Mouse (Mus musculus): ENCODE results near the gene Ddi2. TPM values are rescaled to one million over a fixed set of nuclear protein-coding genes. Genes with fewer than 3 reads are reported as not detected.

The Ddi2 gene
- polyA plus RNA-seq, 1 experiment, result 18.7 TPM

- DNase-seq (ENCODE audit: extremely low spot score in 1 of 2, low spot score in 1 of 2), result no peak
Observed at GRCm38 (mm10) chr4:141708971-141709370, 14.2 kb downstream of the Ddi2 start.

GRCm38 (mm10) chr4:141708005-141708404, 15.2 kb downstream of the Ddi2 start:
- no peak for DNase-seq (ENCODE audit: extremely low spot score in 1 of 2, low spot score in 1 of 2)

- DNase-seq (ENCODE audit: extremely low spot score in 1 of 2, low spot score in 1 of 2), result peak; percentile 63 to 74
Observed at GRCm38 (mm10) chr4:141705331-141705730, 17.9 kb downstream of the Ddi2 start.

GRCm38 (mm10) chr4:141704625-141705024, 18.6 kb downstream of the Ddi2 start:
- no peak for DNase-seq (ENCODE audit: extremely low spot score in 1 of 2, low spot score in 1 of 2)

- no peak for DNase-seq (ENCODE audit: extremely low spot score in 1 of 2, low spot score in 1 of 2)
Observed at GRCm38 (mm10) chr4:141694719-141695118, 28.5 kb downstream of the Ddi2 start.

GRCm38 (mm10) chr4:141688505-141688904, 34.7 kb downstream of the Ddi2 start:
- DNase-seq (ENCODE audit: extremely low spot score in 1 of 2, low spot score in 1 of 2), result no peak

DNA sequence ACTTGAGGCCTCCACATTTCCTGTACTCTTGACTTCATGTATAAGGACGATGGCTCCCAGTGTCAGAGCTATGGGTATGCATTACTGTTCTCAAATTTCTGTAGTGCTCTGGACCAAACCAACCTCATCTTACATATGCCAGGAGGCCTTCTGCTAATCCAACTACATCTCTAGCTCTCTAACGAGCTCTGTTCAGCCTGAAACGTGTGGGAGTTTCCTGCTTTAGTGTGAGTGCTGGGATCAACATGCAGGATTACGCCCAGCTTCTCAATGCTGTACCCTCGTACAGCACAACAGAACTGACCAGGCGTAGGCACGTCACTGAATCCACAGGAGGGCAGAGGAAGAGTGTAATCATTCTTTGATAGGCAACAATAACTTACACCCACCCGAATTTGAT, 36.7 kb downstream of the Ddi2 start:
- DNase-seq (ENCODE audit: extremely low spot score in 1 of 2, low spot score in 1 of 2), result peak in 1 of 2 experiments; percentile 30

- DNase-seq (ENCODE audit: extremely low spot score in 1 of 2, low spot score in 1 of 2), result no peak
Observed at GRCm38 (mm10) chr4:141686093-141686492, 37.1 kb downstream of the Ddi2 start.

DNA sequence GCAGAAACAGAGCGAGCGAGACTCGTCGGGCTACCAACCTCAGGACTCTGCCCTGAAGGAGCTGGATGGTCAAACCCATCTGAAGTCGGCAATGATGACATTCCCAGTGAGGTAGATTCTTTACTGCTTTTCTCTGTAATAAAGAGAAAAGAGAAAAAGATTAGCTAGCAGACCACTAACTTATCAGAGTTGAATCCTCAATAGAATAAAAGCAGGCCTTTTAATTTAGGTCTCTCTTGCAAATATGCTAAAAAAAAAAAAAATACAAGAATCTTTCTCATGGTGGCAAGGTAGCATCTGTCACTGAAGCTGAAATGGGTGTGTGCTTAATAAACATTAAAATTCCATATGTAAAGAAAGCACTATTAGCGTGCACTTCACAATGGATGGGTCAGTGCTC, 37.7 kb downstream of the Ddi2 start, which contains the start of gene Rsc1a1:
TSS of gene Rsc1a1 (minus strand) at position 101 of the 400 bp plus-strand sequence.
- no peak for DNase-seq (ENCODE audit: extremely low spot score in 1 of 2, low spot score in 1 of 2)

DNA sequence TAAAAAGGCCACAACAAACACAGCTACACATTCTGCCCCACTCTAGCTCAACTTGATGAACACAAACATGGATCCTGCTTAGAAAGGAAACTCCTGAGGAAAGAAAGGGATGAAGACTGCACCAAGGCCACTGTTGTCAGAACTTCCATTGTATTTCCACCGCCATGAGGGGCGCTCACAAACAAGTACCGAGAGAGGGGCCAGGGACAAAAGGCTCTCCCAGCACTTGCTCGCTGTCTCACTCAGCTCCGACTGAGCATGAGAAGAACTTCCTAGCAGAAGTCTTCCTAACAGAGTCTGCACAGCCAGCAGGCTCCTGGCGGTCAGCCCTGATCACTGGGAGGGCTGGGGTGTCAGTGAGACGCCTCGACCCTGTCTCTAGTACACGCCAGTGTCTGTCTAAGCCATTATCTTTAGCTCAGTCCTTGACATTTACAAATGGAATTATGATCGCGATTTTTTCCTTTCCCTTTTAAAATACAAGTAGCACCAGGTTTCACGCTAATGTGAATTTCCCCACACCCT, 40.5 kb downstream of the Ddi2 start:
- no peak for DNase-seq (ENCODE audit: extremely low spot score in 1 of 2, low spot score in 1 of 2)

GRCm38 (mm10) chr4:141681767-141682166, 41.5 kb downstream of the Ddi2 start:
- no peak for DNase-seq (ENCODE audit: extremely low spot score in 1 of 2, low spot score in 1 of 2)

GRCm38 (mm10) chr4:141680892-141681291, 42.3 kb downstream of the Ddi2 start:
- no peak for DNase-seq (ENCODE audit: extremely low spot score in 1 of 2, low spot score in 1 of 2)

GRCm38 (mm10) chr4:141679016-141679415, 44.2 kb downstream of the Ddi2 start:
- DNase-seq (ENCODE audit: extremely low spot score in 1 of 2, low spot score in 1 of 2), result no peak

DNA sequence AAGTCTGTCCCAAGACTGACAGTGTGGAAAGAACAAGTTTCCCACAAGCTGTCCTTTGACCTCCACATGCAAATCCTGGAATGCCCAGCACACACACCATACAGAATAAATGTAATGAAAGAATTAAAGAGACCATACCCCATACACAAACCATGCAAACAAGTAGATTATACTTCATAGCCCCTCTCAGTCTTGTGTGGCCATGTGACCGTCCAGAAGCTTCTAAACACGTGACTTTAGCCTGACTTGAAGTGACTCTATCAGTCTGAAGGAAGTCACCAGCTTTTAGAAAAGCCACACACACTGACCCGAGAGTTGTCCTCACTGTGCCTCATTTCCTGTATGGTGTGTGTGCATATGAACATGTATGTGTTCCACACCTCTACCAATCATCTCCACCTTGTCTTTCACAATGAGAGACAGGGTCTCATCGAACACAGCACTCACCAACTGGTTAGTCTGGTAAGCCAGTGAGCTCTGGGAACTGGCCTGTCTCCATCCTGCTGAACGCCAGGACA, 46.7 kb downstream of the Ddi2 start:
- no peak for DNase-seq (ENCODE audit: extremely low spot score in 1 of 2, low spot score in 1 of 2)

DNA sequence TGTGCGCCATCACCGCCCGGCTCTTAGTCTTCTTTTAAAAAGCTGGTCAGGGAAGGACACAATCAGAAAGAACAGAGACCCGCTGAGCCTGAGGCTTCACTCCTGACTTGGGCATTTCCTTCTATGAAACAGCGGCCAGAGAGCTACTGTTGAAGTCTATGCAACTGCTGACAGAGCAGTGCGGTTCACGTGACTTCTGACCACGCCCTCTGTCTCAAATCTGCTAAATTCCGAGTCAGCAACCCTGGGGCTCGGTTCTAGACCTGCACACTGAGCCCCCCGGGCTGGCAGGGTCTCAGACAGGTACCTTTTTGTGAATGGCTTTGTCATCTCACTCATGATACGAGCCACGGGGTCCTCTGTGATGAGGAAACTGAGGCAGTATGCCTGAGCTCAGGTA, 50.9 kb downstream of the Ddi2 start:
- DNase-seq (ENCODE audit: extremely low spot score in 1 of 2, low spot score in 1 of 2), result no peak

- DNase-seq (ENCODE audit: extremely low spot score in 1 of 2, low spot score in 1 of 2), result no peak
Observed at GRCm38 (mm10) chr4:141671389-141671788, 51.8 kb downstream of the Ddi2 start.

DNA sequence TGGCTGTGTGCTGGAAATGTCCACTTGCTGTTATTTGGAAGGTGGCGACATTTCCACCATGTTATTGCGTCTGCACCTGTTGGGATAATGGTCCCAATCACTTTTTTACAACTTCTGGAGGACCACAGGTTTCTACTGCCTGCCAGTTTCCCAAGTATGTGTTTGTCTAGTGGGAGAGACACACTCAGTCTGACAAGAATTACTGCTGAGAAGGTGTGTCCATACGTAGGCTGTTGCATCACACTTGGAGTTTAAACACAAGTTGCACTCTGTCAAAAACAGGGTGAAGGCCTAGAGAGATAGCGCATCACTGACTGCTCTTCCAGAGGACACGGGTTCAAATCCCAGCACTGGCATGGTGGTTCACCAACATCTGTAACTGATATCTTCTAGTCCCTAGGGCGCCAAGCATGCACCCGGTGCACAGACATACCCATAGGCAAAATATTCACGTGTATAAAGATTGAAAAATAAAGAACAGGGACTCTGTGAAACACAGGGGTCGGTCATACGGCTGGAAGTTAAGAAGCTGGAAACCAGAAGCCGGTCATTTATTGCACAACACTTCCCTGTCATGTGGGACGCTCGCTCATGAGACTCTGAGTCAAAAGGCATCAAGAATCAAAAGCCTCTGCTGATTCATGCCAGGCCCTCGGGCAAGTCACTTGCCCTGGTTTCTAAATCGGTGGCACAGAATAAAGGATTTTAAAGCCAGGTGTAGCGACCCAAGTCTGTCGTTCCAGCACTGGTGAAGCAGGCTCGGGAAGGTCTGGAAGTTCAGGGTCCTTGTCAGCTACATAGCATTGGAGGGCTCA, 53.1 kb downstream of the Ddi2 start:
- DNase-seq (ENCODE audit: extremely low spot score in 1 of 2, low spot score in 1 of 2), result no peak

- no peak for DNase-seq (ENCODE audit: extremely low spot score in 1 of 2, low spot score in 1 of 2)
Observed at GRCm38 (mm10) chr4:141664799-141665198, 58.4 kb downstream of the Ddi2 start, which contains the start of gene Plekhm2. Gene Plekhm2, minus strand, starts transcription at chr4:141664899.

DNA sequence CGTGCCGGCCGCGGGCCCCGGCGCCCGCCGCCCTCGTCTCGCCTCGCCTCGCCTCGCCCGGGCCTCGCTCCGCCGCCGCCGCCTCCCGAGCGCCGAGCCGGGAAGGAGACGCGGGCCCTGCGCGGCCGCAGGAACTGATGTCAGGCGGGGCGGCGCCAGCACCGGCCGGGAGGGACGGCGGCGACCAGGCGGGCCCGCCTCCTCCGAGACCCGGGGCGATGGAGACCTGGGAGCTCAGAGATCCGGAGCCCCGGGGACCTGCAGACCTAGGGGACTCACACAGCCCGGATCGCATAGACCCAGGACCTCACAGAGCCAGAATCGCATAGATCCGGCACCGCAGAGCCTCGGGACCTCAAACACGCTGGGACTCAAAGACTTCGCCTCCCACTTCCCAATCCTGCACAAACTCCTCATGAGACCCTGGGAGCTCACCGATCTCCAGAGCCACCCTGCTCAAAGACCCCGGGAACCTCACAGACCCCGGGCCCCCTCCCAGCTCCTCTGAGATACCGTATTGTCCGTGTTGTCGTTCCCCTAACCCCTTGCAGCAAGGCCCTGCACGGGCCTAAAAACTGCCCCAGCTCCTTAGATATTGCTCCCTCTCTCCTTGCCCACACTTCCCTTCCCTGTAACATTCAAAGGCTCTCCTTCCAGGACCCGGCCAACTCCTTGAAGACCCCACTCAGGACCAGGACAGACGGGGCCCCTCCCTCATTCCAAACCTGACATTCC, 59.0 kb downstream of the Ddi2 start:
- peak in 1 of 2 experiments; percentile 74 for DNase-seq (ENCODE audit: extremely low spot score in 1 of 2, low spot score in 1 of 2)

DNA sequence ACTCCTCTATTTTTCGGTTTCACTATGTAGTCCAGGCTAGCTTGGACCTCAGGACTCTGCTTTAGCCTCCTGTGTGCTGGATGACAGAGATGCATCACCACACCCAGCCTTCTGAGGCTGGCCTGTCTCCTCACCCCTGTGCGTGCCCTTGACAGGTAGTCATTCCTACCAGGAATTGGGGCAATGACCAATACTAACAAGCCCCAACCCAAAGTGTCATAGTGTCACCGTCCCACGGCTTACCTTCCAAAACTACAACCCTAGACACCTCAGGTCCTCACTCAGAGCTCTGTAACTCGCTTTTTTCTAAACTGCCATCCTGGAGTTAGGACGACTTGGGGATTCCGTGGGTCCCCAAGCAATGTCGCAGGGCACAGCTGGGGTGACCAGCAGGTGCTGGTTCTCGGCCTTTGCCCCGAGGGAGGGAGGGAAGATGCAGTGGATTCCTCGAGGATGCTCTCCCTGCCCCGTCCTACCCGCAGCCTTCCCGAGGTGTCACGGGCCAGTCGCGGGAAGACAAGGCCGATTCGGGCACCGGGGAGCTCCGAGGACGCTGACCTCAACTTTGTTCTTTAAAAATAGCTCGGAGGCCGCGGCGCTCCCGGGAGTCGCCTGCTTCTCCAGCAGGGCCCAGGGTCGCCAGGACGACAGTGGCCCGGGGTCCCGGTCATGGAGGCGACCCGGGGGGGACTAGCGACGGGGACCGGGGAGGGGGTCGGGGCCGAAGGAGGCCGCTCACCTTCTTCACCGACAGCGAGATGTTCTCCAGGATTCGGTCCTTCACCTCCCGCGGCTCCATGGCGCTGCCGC, 59.9 kb downstream of the Ddi2 start:
- no peak for DNase-seq (ENCODE audit: extremely low spot score in 1 of 2, low spot score in 1 of 2)
